Mouse (Mus musculus) kidney, adult 2 months (tissue): ENCODE measurements around the gene Zfp691. TPM values are rescaled to one million over a fixed set of nuclear protein-coding genes. Genes with fewer than 3 reads are reported as not detected.

Source experiments
- DNase-seq: peaks from one replicate; pipeline ENCODE4 v3.0.0; 2021
- H3K27ac ChIP-seq: fragments of 200-500 bp; 2 replicates; pipeline ENCODE4 v1.5.1; 2012; ENCODE audit warnings: low read depth, low read length, control low read depth, inconsistent platforms; ENCODE audit not compliant: insufficient read depth
- H3K27me3 ChIP-seq: fragments of 200-500 bp; replicated peaks from 2 replicates; pipeline ENCODE4 v1.6.1; 2012; ENCODE audit warnings: mild to moderate bottlenecking, moderate library complexity, low read length, inconsistent platforms; ENCODE audit not compliant: control insufficient read depth, insufficient read depth
- H3K36me3 ChIP-seq: fragments of 200-500 bp; 2 replicates; pipeline ENCODE4 v1.6.1; 2012; ENCODE audit warnings: mild to moderate bottlenecking, moderate library complexity, low read length, inconsistent platforms; ENCODE audit not compliant: control insufficient read depth, insufficient read depth
- H3K4me1 ChIP-seq: fragments of 200-500 bp; 2 replicates; pipeline ENCODE4 v1.6.1; 2011; ENCODE audit warnings: low read length; ENCODE audit not compliant: control insufficient read depth, insufficient read depth
- H3K4me3 ChIP-seq: fragments of 200-500 bp; 2 replicates; pipeline ENCODE4 v1.5.1; 2011; ENCODE audit warnings: mild to moderate bottlenecking, low read depth, low read length, control low read depth; ENCODE audit not compliant: insufficient read depth
- CTCF ChIP-seq: fragments of 200-500 bp; conservative IDR thresholded peaks from 2 replicates; pipeline ENCODE4 v1.5.1; 2011; ENCODE audit warnings: low read depth, mild to moderate bottlenecking, control low read depth, low read length, moderate library complexity, mixed read lengths; ENCODE audit not compliant: insufficient read depth, insufficient read length
- POLR2A ChIP-seq: fragments of 200-500 bp; IDR thresholded peaks from one replicate; pipeline ENCODE4 v1.6.1; 2011; ENCODE audit warnings: low read depth, low read length, control low read depth
- WGBS: fragments of 180-500 bp; shearing (Covaris S2); methylation state at CpG from one replicate; pipeline ENCODE4 v1.1.7; 2018; 5-methylcytosine and 5-hydroxymethylcytosine counted together
- polyA plus RNA-seq: library from polyadenylated mRNA; depleted of rRNA; stranded (reverse); fragments of >200 nt; gene quantifications from 2 replicates; pipeline ENCODE4 v1.2.3, GENCODE M21; 2012

Zfp691 gene
- polyA plus RNA-seq, 1 experiment, result 19.3 TPM

- no peaks in the 10 kb centered on the region for H3K27me3 ChIP-seq
- H3K4me1 ChIP-seq, result no peaks in the 10 kb centered on the region
- DNase-seq, result peak; percentile 91
- no peak within 1 kb of the TSS for H3K27ac ChIP-seq
- no peaks in the 10 kb centered on the region for H3K36me3 ChIP-seq
- TF ChIP-seq CTCF (no peak), POLR2A (no peak)
- WGBS, result under 1% methylated on average over 45 of the region's 47 CpGs
- peak within 1 kb of the TSS; percentile 77 for H3K4me3 ChIP-seq
These were observed 21.1 kb upstream of the Zfp691 start, which contains the start of gene Svbp for GRCm38 (mm10) chr4:119194909-119195581. Gene Svbp (plus strand): TSS chr4:119195306.

DNA sequence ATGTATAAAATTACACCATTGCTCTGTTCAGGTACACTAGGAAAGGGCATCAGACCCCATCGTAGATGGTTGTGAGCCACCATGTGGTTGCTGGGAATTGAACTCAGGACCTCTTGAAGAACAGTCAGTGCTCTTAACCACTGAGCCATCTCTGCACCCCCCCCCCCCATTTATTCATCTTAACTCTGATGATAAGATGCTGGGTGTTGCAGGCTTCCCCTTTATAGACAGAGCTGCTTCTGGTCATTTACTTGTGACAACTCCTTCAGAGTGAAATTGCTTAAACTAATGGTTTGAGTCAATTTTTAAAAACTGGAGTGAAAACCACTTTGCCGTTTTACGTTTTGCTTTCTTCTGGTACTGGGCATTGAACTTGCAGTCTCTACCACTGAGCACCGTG lies 18.8 kb upstream of the Zfp691 start:
- Histone ChIP-seq H3K4me1 (no peaks in the 10 kb centered on the region), H3K27me3 (no peaks in the 10 kb centered on the region), H3K4me3 (no peak overlapping the region), H3K27ac (no peak overlapping the region), H3K36me3 (no peaks in the 10 kb centered on the region)
- 95% methylated on average over 4 of the region's 4 CpGs for WGBS
- no peak for TF ChIP-seq POLR2A
- TF ChIP-seq CTCF, result no peak
- DNase-seq, result no peak

DNA sequence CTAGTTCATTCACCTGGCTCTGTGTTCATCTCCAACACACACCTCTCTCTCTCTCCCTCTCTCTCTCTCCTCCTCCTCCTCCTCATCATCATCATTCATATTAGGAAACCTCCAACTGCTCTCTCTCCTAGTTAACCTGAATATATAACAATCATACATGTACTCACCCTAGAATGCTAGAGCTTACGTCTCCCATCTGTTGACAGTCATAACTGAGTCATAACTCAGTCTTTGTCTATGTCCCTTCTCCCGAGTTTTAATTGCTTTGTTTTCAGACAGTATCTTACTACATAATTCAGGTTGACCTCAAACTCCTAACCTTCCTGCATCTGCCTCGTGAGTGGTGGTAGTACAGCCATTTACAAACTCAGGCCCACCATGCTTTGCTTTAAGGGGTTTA lies 17.3 kb upstream of the Zfp691 start:
- H3K4me1 ChIP-seq, result no peaks in the 10 kb centered on the region
- H3K27me3 ChIP-seq, result no peaks in the 10 kb centered on the region
- H3K27ac ChIP-seq, result no peak overlapping the region
- H3K4me3 ChIP-seq, result no peak overlapping the region
- TF ChIP-seq POLR2A (no peak), CTCF (no peak)
- no peak for DNase-seq
- no peaks in the 10 kb centered on the region for H3K36me3 ChIP-seq
- WGBS, result 75% methylated on average over 3 of the region's 3 CpGs

DNA sequence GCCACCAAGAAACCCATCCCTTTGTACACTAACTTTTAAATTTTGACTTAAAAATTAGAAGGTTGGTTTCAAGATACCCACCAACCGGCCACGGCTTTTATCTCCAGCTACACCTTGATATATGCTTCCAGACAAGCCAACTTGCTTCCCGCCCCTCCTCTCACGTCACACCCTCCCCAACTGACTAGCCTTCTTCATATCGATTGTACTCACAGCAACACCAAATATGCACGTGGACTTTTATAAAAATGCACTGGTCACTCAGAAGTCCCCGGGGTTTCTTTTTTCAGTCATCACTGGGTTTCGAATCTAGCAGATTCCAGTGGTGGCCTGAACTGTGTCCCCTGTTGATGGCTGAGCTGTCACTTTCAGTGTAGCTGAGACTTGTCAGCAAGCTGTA lies 16.6 kb upstream of the Zfp691 start:
- no peaks in the 10 kb centered on the region for H3K27me3 ChIP-seq
- DNase-seq, result no peak
- no peak overlapping the region for H3K27ac ChIP-seq
- no peak overlapping the region for H3K4me3 ChIP-seq
- no peaks in the 10 kb centered on the region for H3K36me3 ChIP-seq
- H3K4me1 ChIP-seq, result no peaks in the 10 kb centered on the region
- 87% methylated on average over 8 of the region's 8 CpGs for WGBS
- TF ChIP-seq POLR2A, result no peak
- no peak for TF ChIP-seq CTCF

DNA sequence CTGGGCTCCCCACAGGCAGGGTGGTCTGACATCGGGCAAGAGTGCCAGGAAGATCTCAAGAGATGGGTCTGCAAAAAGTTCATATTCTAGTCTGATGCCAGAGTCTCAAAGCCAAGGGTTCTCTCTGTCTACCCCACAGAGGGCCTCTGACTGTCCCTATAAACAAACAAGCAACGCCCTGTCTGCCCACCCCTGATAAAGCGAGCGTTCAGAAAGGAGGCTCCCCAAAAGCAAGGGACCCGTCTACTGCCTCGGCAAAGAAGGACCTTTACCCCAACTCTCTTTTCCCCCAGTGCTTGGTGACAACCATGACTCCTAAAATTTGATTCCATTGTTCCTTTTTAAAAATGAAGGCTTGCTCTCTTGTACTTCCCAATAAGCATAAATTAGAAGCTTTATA lies 15.9 kb upstream of the Zfp691 start, which contains the start of gene Ermap:
TSS of gene Ermap (minus strand) at position 148 of the 400 bp plus-strand sequence.
- no peak within 1 kb of the TSS for H3K27ac ChIP-seq
- DNase-seq, result no peak
- TF ChIP-seq POLR2A (no peak), CTCF (no peak)
- no peak within 1 kb of the TSS for H3K4me3 ChIP-seq
- 89% methylated on average over 6 of the region's 6 CpGs for WGBS
- no peaks in the 10 kb centered on the region for H3K27me3 ChIP-seq
- H3K4me1 ChIP-seq, result no peaks in the 10 kb centered on the region
- no peaks in the 10 kb centered on the region for H3K36me3 ChIP-seq

GRCm38 (mm10) chr4:119189392-119189791 lies 15.4 kb upstream of the Zfp691 start:
- 81% methylated on average over 6 of the region's 6 CpGs for WGBS
- no peak for TF ChIP-seq CTCF
- TF ChIP-seq POLR2A, result no peak
- H3K4me1 ChIP-seq, result no peaks in the 10 kb centered on the region

DNA sequence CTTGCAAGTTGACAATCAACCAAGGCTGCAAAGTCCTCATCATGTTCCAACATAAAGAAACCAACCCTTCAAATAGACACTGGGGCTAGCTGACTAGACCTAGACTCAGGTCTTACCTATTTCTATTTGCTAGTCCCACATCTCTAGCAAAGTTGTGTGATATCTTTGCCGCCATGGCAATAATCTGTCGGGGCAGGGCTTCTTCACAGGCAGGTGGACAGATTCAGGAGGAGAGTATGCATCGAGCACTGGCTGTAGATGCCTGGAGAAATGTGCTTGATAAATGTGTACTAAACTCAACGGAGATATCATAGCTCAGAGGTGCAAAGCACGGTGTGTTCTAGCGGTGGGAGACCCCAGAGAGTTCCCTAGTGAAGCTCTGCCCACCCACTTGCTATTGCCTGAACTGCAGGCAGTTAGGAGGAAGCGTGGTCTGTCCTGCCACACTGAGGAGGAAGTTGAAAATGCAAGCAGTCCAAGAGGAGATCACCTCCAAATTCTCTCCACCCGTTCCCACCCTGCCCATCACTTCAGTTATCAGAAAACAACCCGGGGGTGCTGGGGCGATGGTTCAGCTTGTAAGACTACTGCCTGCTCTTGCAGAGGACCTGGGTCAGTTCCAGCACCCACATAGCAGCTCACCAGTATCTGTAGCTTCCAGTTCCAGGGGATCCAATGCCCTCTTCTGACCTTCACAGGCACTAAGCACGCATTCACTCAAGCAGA lies 14.2 kb upstream of the Zfp691 start:
- Histone ChIP-seq H3K4me1 (no peaks in the 10 kb centered on the region), H3K4me3 (no peak overlapping the region), H3K27me3 (no peaks in the 10 kb centered on the region), H3K27ac (no peak overlapping the region), H3K36me3 (no peaks in the 10 kb centered on the region)
- TF ChIP-seq CTCF, result peak; percentile 44
- TF ChIP-seq POLR2A, result no peak
- no peak for DNase-seq
- WGBS, result 51% methylated on average over 11 of the region's 11 CpGs

More at GRCm38 (mm10) chr4:119189392-119189791, 15.4 kb upstream of the Zfp691 start:
- Histone ChIP-seq H3K27ac (no peak overlapping the region), H3K4me3 (no peak overlapping the region), H3K36me3 (no peaks in the 10 kb centered on the region), H3K27me3 (no peaks in the 10 kb centered on the region)
- no peak for DNase-seq
